10 mouse cellular contexts compared by ENCODE assay signal in the genomic region with DNA sequence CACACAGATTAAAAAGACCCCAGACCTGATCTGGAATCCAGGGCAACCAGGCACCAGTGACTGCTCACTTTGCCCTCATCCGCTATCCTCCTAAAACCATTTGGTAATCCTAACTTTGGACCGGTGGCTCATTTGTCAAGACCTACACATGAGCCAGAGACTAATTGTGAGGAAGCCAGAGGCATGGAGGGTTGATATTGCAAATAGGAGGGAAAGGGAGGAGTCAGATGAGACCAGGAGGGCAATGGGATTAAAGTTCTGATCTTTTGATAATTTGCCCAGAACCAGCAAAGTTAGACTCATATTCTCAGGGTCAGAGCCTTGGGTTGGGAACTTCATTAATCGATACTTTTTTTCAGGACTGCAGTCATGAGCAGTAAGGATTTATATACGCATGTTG.
"Had no signal": no experiment of that assay in that cellular context is flagged by ENCODE, and none has a peak within 500 bp of the region (broad histone marks: within the 10 kb centered on the region; RNA-seq: fewer than 3 reads in every experiment).

No protein-coding gene starts in this region.

- H3K4me2 ChIP-seq: liver, embryonic 12.5 days; liver, embryonic 15.5 days; midbrain, embryonic 11.5 days had no signal

- H3K4me3 ChIP-seq: liver, embryonic 12.5 days; liver, embryonic 15.5 days had no signal

- H3K9ac ChIP-seq: liver, embryonic 12.5 days; liver, embryonic 15.5 days had no signal

- H3K9me3 ChIP-seq: liver, embryonic 12.5 days; liver, embryonic 15.5 days had no signal

- DNase-seq: kidney, adult 2 months; kidney, postnatal 25 days; midbrain, embryonic 14.5 days; thymus, adult 18-20 months; thymus, postnatal 36 days had no signal

- H3K4me1 ChIP-seq: liver, embryonic 12.5 days; liver, embryonic 15.5 days had no signal

- H3K27ac ChIP-seq: kidney, postnatal 0 days; liver, embryonic 12.5 days; liver, embryonic 15.5 days had no signal

- H3K36me3 ChIP-seq: liver, embryonic 12.5 days; liver, embryonic 15.5 days had no signal

- ATAC-seq: intestine, embryonic 16.5 days; liver, embryonic 12.5 days had no signal
